Mouse (Mus musculus) spleen, adult 2 months (tissue): Measurements from ENCODE around the gene Babam2. TPM values are rescaled to one million over a fixed set of nuclear protein-coding genes. Genes with fewer than 3 reads are reported as not detected.

Experiments
- DNase-seq, 2 experiments: peaks; one replicate each; pipeline versions ENCODE4 v3.0.0 to v3.0.0-alpha.2; 2012 to 2021; ENCODE audit warnings: low spot score in 2 of 2, low read depth in 1 of 2
- H3K27ac ChIP-seq: fragments of 200-500 bp; 2 replicates; pipeline ENCODE4 v1.5.1; 2012; ENCODE audit warnings: low read length, inconsistent platforms; ENCODE audit not compliant: insufficient read depth
- H3K27me3 ChIP-seq: fragments of 200-500 bp; 2 replicates; pipeline ENCODE4 v1.6.1; 2012; ENCODE audit warnings: mild to moderate bottlenecking, moderate library complexity, low read length, inconsistent platforms; ENCODE audit not compliant: control insufficient read depth, insufficient read depth
- H3K36me3 ChIP-seq: fragments of 200-500 bp; 2 replicates; pipeline ENCODE4 v1.6.1; 2012; ENCODE audit warnings: mild to moderate bottlenecking, low read length, inconsistent platforms; ENCODE audit not compliant: control insufficient read depth, insufficient read depth
- H3K4me1 ChIP-seq: fragments of 200-500 bp; 2 replicates; pipeline ENCODE4 v1.6.1; 2011; ENCODE audit warnings: inconsistent platforms; ENCODE audit not compliant: control insufficient read depth, insufficient read depth, insufficient read length
- H3K4me3 ChIP-seq: fragments of 200-500 bp; 2 replicates; pipeline ENCODE4 v1.5.1; 2011; ENCODE audit warnings: mild to moderate bottlenecking, inconsistent platforms; ENCODE audit not compliant: insufficient read depth, insufficient read length; ENCODE audit errors: extremely low read depth
- CTCF ChIP-seq: fragments of 200-500 bp; IDR thresholded peaks from 2 replicates; pipeline ENCODE4 v1.5.1; 2011; ENCODE audit warnings: mild to moderate bottlenecking, inconsistent platforms; ENCODE audit not compliant: insufficient read depth, insufficient read length, insufficient replicate concordance; ENCODE audit errors: extremely low read depth
- POLR2A ChIP-seq: fragments of 200-500 bp; IDR thresholded peaks from 2 replicates; pipeline ENCODE4 v1.6.1; 2011; ENCODE audit warnings: low read depth, low read length, inconsistent platforms
- WGBS: fragments of 180-500 bp; shearing (Covaris S2); methylation state at CpG from one replicate; pipeline ENCODE4 v1.1.7; 2018; 5-methylcytosine and 5-hydroxymethylcytosine counted together
- polyA plus RNA-seq: library from polyadenylated mRNA; depleted of rRNA; stranded (reverse); fragments of >200 nt; gene quantifications from 2 replicates; pipeline ENCODE4 v1.2.3, GENCODE M21; 2012

Gene Babam2
- polyA plus RNA-seq, 1 experiment, result 12.2 TPM

DNA sequence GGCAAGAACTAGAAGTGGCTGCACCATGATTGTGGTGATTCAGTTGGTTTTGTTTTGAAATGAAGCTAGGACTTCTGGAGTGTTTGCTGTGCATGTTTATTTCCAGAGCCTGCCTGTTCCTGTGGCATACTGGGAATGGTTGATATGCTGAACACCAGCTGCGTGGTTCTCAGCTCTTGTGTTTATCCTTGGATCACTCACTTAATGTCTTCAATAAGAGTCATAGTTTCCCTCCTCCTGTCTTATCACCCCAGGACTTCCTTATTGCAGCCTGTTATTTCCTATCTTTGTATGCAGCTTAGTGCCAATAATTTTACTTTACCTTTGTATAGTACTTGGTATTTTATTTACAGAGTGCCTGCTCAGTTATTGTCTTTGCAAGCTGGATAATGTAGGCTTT, 223.4 kb downstream of the Babam2 start:
- H3K36me3 ChIP-seq, result no peaks in the 10 kb centered on the region
- H3K27ac ChIP-seq, result no peak overlapping the region
- H3K4me3 ChIP-seq, result no peak overlapping the region
- no peak for TF ChIP-seq POLR2A
- WGBS, result 69% methylated on average over 1 of the region's 1 CpGs
- no peak for DNase-seq
- H3K4me1 ChIP-seq, result peaks cover 4% of the 10 kb centered on the region; the same call in 1 of the 2 replicates
- no peaks in the 10 kb centered on the region for H3K27me3 ChIP-seq

DNA sequence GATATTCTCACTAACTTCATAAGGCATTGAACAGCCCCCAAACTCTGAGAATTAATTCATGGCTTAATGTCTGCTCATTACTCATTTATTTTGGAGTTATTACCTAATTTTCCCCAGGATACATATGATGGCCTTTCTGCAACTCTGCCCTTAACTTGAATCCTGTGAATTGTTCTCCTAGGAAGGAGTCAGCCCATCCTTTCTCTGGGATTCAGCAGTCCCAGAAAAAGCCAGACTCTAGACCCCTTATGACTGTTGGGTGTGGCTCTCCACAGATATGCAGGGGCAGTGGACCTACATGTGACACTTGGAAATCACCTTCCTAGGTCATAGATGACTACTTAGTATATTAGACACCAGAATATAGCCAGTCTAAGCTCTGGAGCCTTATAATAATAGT, 226.6 kb downstream of the Babam2 start:
- TF ChIP-seq POLR2A (no peak), CTCF (no peak)
- Histone ChIP-seq H3K27me3 (no peaks in the 10 kb centered on the region), H3K4me3 (no peak overlapping the region), H3K36me3 (no peaks in the 10 kb centered on the region), H3K4me1 (no peaks in the 10 kb centered on the region), H3K27ac (no peak overlapping the region)
- DNase-seq, result no peak

DNA sequence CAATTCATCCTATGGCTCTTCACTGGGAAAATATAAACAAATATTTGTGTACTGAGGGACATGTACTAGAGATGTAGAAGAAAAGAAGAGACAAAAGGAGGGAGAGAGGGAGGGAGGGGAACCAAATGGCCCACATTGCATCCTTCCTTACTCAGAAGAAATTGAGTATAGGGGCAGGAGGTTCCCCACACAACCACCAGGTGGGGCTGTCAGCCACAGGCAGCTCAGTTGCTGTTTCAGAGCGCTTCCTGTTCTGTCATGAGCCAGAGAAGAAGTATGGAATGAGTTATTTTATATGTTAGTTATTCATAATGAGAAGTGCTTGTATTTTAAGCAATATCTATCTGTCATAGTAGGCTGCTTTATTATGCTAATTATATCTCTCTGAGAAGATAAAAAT, 229.1 kb downstream of the Babam2 start:
- H3K4me1 ChIP-seq, result no peaks in the 10 kb centered on the region
- DNase-seq, result no peak
- 100% methylated on average over 1 of the region's 1 CpGs for WGBS

DNA sequence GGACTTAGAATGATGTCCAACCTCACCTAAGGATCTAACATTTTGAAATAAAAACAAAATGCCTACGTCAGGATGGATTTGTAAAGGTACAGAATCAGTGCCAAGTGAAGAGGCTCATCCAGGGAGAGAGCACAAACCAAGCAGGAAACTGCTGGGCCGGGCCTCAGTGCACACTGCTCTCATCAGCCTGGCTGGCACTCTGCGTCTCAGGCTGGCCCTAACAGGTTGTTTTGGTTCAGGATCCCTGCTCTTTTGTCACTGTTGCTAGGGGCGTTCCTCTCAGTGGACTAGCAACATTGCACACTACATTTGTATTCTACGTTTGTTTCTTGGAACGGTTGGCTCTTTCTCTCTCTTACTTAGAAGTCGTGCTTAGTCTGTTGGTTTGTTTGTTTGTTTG, 231.5 kb downstream of the Babam2 start:
- Histone ChIP-seq H3K27ac (no peak overlapping the region), H3K4me1 (no peaks in the 10 kb centered on the region), H3K27me3 (no peaks in the 10 kb centered on the region), H3K36me3 (no peaks in the 10 kb centered on the region), H3K4me3 (no peak overlapping the region)
- no peak for TF ChIP-seq CTCF
- no peak for TF ChIP-seq POLR2A
- no peak for DNase-seq
- 85% methylated on average over 7 of the region's 7 CpGs for WGBS

More for the DNA sequence above, 229.1 kb downstream of the Babam2 start:
- H3K27ac ChIP-seq, result no peak overlapping the region
- no peak overlapping the region for H3K4me3 ChIP-seq
- H3K36me3 ChIP-seq, result no peaks in the 10 kb centered on the region
- TF ChIP-seq POLR2A (no peak), CTCF (peak; percentile 57; the same call in 1 of the 2 replicates)
- H3K27me3 ChIP-seq, result no peaks in the 10 kb centered on the region

DNA sequence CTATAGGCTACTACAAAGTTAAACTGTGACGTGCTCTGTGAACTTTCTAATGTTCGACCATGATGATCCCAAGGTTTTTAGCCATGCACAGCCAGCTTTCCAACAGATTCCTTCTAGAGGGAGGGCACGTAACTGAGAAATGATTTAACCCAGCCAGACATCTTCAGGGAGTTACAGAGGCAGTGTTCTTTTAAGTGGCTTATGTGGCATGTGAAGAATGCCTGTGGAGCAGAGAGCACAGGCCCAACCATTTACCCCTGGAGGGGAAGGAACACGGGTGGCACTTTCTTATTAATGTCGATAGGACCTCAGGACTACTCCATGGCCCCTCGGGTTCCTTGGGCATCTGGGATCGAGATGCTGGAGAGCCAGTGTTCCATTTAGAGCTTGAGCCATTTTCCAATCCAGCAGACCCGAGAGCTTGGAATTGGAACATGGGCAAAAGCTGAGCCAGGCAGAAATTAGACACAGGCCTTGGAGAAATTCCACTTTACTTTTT, 233.7 kb downstream of the Babam2 start:
- Histone ChIP-seq H3K27ac (no peak overlapping the region), H3K4me1 (peaks cover 2% of the 10 kb centered on the region; the same call in 1 of the 2 replicates), H3K27me3 (no peaks in the 10 kb centered on the region), H3K36me3 (no peaks in the 10 kb centered on the region; the same call in 1 of the 2 replicates), H3K4me3 (no peak overlapping the region)
- no peak for DNase-seq
- TF ChIP-seq CTCF, result no peak
- no peak for TF ChIP-seq POLR2A
- 88% methylated on average over 8 of the region's 8 CpGs for WGBS

DNA sequence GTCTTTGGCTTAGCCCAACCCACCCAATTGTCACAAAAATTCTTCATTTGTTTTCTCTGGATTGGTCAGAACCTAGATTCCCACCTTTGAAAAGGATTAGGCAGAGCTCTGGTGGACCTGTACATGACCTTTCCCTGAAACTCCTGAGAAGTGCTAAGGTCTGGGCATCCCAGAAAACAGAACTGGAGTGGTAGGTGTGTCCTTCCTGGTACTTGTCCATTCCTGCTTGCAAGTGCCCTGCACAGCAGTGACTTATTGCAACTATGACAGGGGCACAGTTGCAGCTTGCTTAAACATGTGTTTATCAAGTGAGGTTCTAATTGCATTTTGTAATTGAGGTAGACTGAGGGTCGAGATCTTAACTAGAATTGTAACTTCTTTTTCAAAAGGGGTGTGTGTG, 234.2 kb downstream of the Babam2 start:
- WGBS, result 93% methylated on average over 1 of the region's 1 CpGs
- no peak for DNase-seq
- peaks cover 2% of the 10 kb centered on the region; the same call in 1 of the 2 replicates for H3K4me1 ChIP-seq
- no peaks in the 10 kb centered on the region for H3K27me3 ChIP-seq
- H3K27ac ChIP-seq, result no peak overlapping the region
- TF ChIP-seq CTCF (no peak), POLR2A (no peak)
- no peaks in the 10 kb centered on the region; the same call in 1 of the 2 replicates for H3K36me3 ChIP-seq
- H3K4me3 ChIP-seq, result no peak overlapping the region

DNA sequence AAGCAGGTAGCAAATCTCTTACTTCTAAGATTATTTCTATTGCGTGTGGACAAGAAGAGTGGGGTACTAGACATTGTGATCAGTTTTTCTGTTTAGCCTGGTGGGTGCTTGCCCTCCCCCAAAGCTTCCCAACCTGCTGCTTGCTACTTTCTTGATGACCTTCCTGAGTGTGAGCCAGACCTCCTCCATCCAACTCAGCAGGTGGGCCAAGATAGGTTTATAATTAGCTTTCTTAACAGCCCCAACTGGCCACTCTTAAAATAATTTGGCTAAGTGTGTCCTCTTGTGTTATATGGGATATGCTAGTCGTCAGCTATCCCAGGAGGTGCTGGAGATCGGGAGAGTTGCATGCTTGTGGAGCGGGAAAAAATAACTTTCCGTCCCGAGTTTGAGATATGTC, 235.8 kb downstream of the Babam2 start:
- Histone ChIP-seq H3K36me3 (no peaks in the 10 kb centered on the region; the same call in 1 of the 2 replicates), H3K27ac (no peak overlapping the region), H3K4me1 (peaks cover 2% of the 10 kb centered on the region; the same call in 1 of the 2 replicates), H3K4me3 (no peak overlapping the region), H3K27me3 (no peaks in the 10 kb centered on the region)
- no peak for DNase-seq
- no peak for TF ChIP-seq POLR2A
- no peak for TF ChIP-seq CTCF
- 92% methylated on average over 6 of the region's 6 CpGs for WGBS
